Mouse (Mus musculus) E14TG2a.4 (cell line): ENCODE data around the gene Fbxo45.
"Not testable (repeated sequence)": the region's sequence is repeated elsewhere in the genome, so short reads cannot be mapped to it uniquely, and the experiment has no call there.

ENCODE experiments used
- H3K27me3 ChIP-seq: 2 replicates; pipeline ENCODE4 v1.6.1; 2014; ENCODE audit warnings: low read length, control low read depth; ENCODE audit not compliant: insufficient read depth
- H3K36me3 ChIP-seq: 2 replicates; pipeline ENCODE4 v1.6.1; 2014; ENCODE audit warnings: low read length, control low read depth; ENCODE audit not compliant: insufficient read depth
- H3K4me1 ChIP-seq: replicated peaks from 2 replicates; pipeline ENCODE4 v1.6.1; 2014; ENCODE audit warnings: low read depth, low read length, control low read depth
- H3K4me3 ChIP-seq: replicated peaks from 2 replicates; pipeline ENCODE4 v1.5.1; 2014; ENCODE audit warnings: mild to moderate bottlenecking, low read length
- H3K9me3 ChIP-seq: 2 replicates; pipeline ENCODE4 v1.6.1; 2014; ENCODE audit warnings: low read length, control low read depth
- CTCF ChIP-seq: conservative IDR thresholded peaks from 2 replicates; pipeline ENCODE4 v1.5.1; 2014; ENCODE audit warnings: low read length
- NANOG ChIP-seq: IDR thresholded peaks from 2 replicates; pipeline ENCODE4 v1.6.1; 2014; ENCODE audit warnings: borderline replicate concordance, low read length, mixed read lengths
- POU5F1 ChIP-seq: IDR thresholded peaks from 2 replicates; pipeline ENCODE4 v1.6.1; 2014; ENCODE audit warnings: low read length, borderline replicate concordance

Fbxo45 gene

DNA sequence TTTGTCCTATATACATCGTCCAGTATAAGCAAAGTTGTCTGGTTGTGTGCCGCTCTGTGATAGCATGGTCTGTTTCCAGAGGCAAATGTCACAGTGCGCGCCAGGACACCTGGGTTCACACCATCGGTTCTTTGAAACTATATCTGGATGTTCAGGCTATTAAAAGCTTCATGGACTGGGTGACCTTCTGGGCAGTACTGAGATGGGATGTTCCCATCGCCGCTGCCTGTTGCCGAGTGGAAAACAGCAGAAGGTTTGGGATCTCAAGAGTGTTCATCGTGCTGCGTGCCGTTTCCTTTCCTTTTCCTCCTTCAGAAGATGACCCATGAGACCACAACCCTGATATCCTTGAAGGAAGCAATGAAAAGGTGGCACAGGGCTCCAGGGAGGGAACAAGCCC, 24.3 kb upstream of the Fbxo45 start, which contains the start of gene Smco1:
Gene Smco1 (plus strand): TSS at position 178 of the 400 bp plus-strand sequence.
- no peak for TF ChIP-seq NANOG
- no peak for TF ChIP-seq POU5F1
- no peak for TF ChIP-seq CTCF
- Histone ChIP-seq H3K36me3 (no peaks in the 10 kb centered on the region), H3K4me3 (no peak within 1 kb of the TSS), H3K9me3 (no peaks in the 10 kb centered on the region), H3K4me1 (peaks cover 26% of the 10 kb centered on the region), H3K27me3 (no peaks in the 10 kb centered on the region)

DNA sequence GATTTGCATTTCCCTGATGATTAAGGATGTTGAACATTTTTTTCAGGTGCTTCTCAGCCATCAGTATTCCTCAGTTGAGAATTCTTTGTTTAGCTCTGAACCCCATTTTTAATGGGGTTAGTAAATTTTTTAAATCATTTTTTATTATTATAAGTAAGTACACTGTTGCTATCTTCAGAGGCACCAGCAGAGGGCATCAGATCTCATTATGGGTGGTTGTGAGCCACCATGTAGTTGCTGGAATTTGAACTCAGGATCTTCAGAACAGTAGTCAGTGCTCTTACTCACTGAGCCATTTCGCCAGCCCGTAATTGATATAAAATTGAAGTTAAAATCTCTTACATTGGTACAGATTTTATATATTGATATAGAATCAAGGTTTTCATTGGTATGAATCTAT, 17.3 kb upstream of the Fbxo45 start:
- not testable (repeated sequence) for H3K4me1 ChIP-seq, H3K9me3 ChIP-seq, H3K27me3 ChIP-seq, H3K4me3 ChIP-seq, H3K36me3 ChIP-seq
- TF ChIP-seq CTCF = peak; percentile 39

DNA sequence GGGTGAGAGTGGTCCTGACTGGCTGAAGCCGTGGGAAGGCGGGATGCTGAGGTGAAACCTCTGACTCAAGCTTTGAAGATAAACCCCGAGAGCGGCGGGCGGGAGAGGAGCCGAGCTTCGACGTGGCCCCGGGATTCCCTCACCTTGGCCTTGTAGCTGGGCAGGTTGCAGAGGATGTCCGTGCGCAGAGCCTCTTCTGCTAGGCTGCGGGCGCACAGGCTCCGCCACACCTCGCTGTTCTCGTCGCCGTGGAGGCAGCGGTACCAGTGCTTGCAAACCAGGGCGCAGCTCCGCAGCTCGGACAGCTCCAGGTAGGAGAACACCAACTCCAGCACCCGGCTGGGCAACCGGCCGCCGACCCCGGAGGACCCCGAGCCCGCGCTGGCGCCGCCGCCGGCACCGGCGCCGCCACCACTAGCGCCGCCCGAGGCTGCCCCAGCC, 587 bp downstream of the Fbxo45 start:
- Histone ChIP-seq H3K4me3 (peak overlapping the region; percentile 88), H3K36me3 (peaks cover 23% of the 10 kb centered on the region), H3K9me3 (no peaks in the 10 kb centered on the region), H3K4me1 (peaks cover 38% of the 10 kb centered on the region), H3K27me3 (no peaks in the 10 kb centered on the region)
- no peak for TF ChIP-seq POU5F1
- no peak for TF ChIP-seq NANOG

DNA sequence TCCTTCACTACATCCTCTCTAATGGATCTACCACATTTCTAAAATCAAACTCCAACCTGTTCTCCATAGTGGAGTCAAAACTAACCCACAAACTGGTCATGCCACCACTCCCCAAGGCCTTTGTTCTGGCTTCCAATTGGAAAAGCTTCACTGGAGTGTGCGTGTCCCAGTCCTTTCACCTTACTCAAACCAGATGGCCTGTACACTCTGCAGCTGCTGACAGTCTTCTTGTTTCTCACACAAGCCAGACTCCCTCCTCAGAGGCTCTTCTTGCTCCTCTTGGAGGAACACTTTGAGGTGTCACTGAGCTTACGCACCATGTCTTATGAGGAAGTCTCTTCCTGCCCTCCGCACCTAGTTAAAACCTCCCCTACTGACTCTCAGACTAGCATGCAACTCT, 3.1 kb downstream of the Fbxo45 start:
- peaks cover 19% of the 10 kb centered on the region for H3K36me3 ChIP-seq
- no peak for TF ChIP-seq CTCF
- TF ChIP-seq NANOG = no peak
- TF ChIP-seq POU5F1 = no peak
- H3K9me3 ChIP-seq = no peaks in the 10 kb centered on the region
- no peaks in the 10 kb centered on the region for H3K27me3 ChIP-seq
- H3K4me3 ChIP-seq = no peak overlapping the region
- peaks cover 44% of the 10 kb centered on the region for H3K4me1 ChIP-seq

DNA sequence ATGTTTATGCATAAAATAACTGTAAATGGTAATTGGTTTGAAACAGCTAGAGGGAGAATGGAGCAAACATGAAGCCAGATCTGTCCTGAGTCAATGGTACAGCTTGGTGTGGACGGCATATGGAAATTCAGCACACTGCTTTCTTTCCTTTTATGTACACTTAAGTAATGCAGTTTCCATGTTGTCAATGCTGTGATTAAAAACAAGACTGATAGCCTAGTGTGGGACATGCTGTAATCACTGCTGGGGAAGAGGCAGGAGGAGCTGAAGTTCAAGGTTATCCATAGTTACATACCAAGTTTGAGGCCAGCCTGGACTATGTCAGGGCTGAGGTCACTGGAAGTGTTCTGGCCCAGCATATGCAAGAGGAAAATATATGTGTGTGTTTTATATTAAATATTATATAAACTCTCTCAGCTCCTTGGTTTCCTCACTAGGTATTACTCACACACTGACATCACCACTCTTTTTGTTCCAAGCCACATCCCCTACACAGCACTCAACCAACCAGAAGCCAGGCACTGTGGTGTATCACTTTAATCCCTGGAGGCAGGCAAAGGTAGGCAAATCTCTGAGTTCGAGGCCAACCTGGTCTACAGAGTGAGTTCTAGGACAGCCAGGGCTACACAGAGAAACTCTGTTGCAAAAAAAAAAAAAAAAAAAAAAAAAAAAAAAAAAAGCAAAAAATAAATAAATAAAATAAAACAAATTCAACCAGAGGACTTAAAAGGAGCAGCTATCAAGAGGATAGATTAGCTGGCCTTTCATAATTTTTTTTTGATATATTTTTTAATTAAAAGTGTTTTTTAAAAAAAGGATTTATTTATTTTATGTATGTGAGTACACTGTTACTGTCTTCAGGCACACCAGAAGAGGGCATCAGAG, 7.3 kb downstream of the Fbxo45 start:
- TF ChIP-seq NANOG (no peak), CTCF (no peak), POU5F1 (no peak)
- Histone ChIP-seq H3K9me3 (no peaks in the 10 kb centered on the region), H3K27me3 (no peaks in the 10 kb centered on the region), H3K4me3 (no peak overlapping the region), H3K4me1 (peaks cover 28% of the 10 kb centered on the region), H3K36me3 (peaks cover 46% of the 10 kb centered on the region)

DNA sequence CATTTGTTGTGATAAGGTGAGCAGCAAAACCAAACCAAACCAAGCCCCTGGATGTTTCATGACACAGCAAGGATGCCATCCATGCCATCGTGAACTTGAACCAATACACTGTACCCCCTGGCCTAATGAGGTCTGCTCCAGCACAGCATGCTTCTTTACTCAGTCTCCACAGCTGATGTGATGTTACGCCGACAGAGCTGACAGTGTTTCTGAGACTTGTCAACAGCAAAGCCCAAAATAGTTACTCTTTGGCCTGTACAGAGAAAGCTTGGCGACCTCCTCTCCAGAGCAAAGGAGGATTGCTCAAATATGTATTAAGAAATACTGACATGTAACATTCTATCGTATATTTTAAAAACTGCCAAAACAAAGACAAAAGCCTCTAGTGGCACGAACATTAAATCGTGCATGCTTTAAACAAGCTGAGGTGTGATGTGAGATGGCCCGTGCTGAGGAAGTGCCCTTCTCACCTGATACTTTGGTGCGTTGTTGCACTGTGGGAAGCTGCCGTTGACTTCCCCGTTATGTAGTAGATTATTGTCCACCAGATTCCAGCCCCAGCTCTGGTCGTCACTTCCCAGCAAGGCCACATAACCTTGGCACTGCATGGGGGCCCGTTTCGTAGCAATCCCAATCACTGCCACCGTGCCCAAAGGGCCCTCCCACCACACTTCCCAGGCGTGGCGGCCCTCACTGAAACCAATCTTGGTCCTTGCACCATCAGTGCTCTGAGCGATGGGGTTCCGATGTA, 8.9 kb downstream of the Fbxo45 start:
- TF ChIP-seq NANOG (no peak), POU5F1 (no peak), CTCF (no peak)
- no peak overlapping the region for H3K4me3 ChIP-seq
- H3K4me1 ChIP-seq = peaks cover 18% of the 10 kb centered on the region
- peaks cover 56% of the 10 kb centered on the region for H3K36me3 ChIP-seq
- no peaks in the 10 kb centered on the region for H3K9me3 ChIP-seq
- H3K27me3 ChIP-seq = no peaks in the 10 kb centered on the region

DNA sequence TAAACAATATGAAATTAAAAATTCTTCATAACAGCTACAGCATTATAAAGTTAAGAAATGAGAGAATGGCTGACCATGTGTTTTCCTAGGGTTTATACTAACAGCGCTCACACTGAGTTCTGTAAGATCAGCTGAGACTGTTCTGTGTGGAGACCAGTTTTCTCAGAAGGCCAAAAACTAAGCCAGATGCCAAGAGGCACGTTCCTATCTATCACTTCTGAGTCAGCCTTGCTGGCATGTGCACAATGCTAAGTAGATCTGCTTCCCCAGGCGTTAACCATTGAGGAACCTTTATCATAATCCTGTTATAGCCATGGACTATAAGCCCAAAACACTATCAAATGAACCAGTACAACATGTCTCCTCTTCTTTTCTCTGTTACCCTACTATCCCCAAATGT, 14.9 kb downstream of the Fbxo45 start:
- H3K4me1 ChIP-seq, H3K4me3 ChIP-seq, H3K9me3 ChIP-seq, H3K27me3 ChIP-seq: not testable (repeated sequence)
- H3K36me3 ChIP-seq = peaks cover 46% of the 10 kb centered on the region

DNA sequence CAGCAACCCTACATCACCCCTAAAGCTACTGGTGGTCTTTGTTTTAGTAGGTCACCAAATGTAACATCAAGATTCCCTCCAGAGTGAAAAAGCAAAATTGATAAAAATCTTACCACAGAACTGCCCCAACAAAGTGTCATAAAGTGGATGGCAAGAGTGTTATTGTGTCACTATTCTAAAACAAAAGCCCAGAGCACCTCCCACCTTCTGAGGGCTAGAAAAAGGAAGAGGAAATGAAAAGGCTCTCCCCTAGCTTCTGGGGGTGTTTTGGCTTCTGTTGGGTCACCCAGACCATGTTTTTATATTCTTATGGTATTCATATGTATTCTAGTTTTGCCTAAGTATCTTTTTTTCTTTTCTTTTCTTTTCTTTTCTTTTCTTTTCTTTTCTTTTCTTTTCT, 24.6 kb downstream of the Fbxo45 start:
- no peaks in the 10 kb centered on the region for H3K36me3 ChIP-seq
- H3K27me3 ChIP-seq = no peaks in the 10 kb centered on the region
- no peak overlapping the region for H3K4me3 ChIP-seq
- no peak for TF ChIP-seq POU5F1
- TF ChIP-seq CTCF = no peak
- TF ChIP-seq NANOG = no peak
- no peaks in the 10 kb centered on the region for H3K4me1 ChIP-seq
- H3K9me3 ChIP-seq = no peaks in the 10 kb centered on the region
